Mouse (Mus musculus): ENCODE data around the gene Col6a6.

Col6a6 gene

GRCm38 (mm10) chr9:105801463-105801862, 26.5 kb downstream of the Col6a6 start:
- no peak for DNase-seq (ENCODE audit: low spot score)

GRCm38 (mm10) chr9:105800286-105800685, 27.7 kb downstream of the Col6a6 start:
- no peak for DNase-seq (ENCODE audit: low spot score)

GRCm38 (mm10) chr9:105796137-105796536, 31.8 kb downstream of the Col6a6 start:
- no peak for DNase-seq (ENCODE audit: low spot score)

- DNase-seq (ENCODE audit: low spot score) = no peak
Observed at GRCm38 (mm10) chr9:105794965-105795364, 33.0 kb downstream of the Col6a6 start.

GRCm38 (mm10) chr9:105791810-105792209, 36.1 kb downstream of the Col6a6 start:
- DNase-seq (ENCODE audit: low spot score) = no peak

GRCm38 (mm10) chr9:105788203-105788602, 39.8 kb downstream of the Col6a6 start:
- no peak for DNase-seq (ENCODE audit: low spot score)

GRCm38 (mm10) chr9:105787800-105788199, 40.2 kb downstream of the Col6a6 start:
- DNase-seq (ENCODE audit: low spot score) = no peak

GRCm38 (mm10) chr9:105784026-105784425, 43.9 kb downstream of the Col6a6 start:
- no peak for DNase-seq (ENCODE audit: low spot score)

- DNase-seq (ENCODE audit: low spot score) = no peak
Observed at GRCm38 (mm10) chr9:105780696-105781095, 47.3 kb downstream of the Col6a6 start.

- no peak for DNase-seq (ENCODE audit: low spot score)
Observed at GRCm38 (mm10) chr9:105778741-105779140, 49.2 kb downstream of the Col6a6 start.

- no peak for DNase-seq (ENCODE audit: low spot score)
Observed at GRCm38 (mm10) chr9:105774878-105775277, 53.1 kb downstream of the Col6a6 start.

GRCm38 (mm10) chr9:105774321-105774720, 53.6 kb downstream of the Col6a6 start:
- no peak for DNase-seq (ENCODE audit: low spot score)

GRCm38 (mm10) chr9:105771380-105771779, 56.6 kb downstream of the Col6a6 start:
- no peak for DNase-seq (ENCODE audit: low spot score)

GRCm38 (mm10) chr9:105770690-105771089, 57.3 kb downstream of the Col6a6 start:
- DNase-seq (ENCODE audit: low spot score) = no peak

GRCm38 (mm10) chr9:105765891-105766290, 62.1 kb downstream of the Col6a6 start:
- DNase-seq (ENCODE audit: low spot score) = no peak

- DNase-seq (ENCODE audit: low spot score) = no peak
Observed at GRCm38 (mm10) chr9:105764681-105765080, 63.3 kb downstream of the Col6a6 start.

- DNase-seq (ENCODE audit: low spot score) = no peak
Observed at GRCm38 (mm10) chr9:105764127-105764526, 63.8 kb downstream of the Col6a6 start.

GRCm38 (mm10) chr9:105763625-105764024, 64.3 kb downstream of the Col6a6 start:
- no peak for DNase-seq (ENCODE audit: low spot score)

- no peak for DNase-seq (ENCODE audit: low spot score)
Observed at GRCm38 (mm10) chr9:105762274-105762673, 65.7 kb downstream of the Col6a6 start.

GRCm38 (mm10) chr9:105758861-105759260, 69.1 kb downstream of the Col6a6 start:
- no peak for DNase-seq (ENCODE audit: low spot score)

- no peak for DNase-seq (ENCODE audit: low spot score)
Observed at GRCm38 (mm10) chr9:105758173-105758765, 69.7 kb downstream of the Col6a6 start.

- DNase-seq (ENCODE audit: low spot score) = no peak
Observed at GRCm38 (mm10) chr9:105754256-105754655, 73.7 kb downstream of the Col6a6 start.

- DNase-seq (ENCODE audit: low spot score) = no peak
Observed at GRCm38 (mm10) chr9:105745861-105746260, 82.1 kb downstream of the Col6a6 start.

GRCm38 (mm10) chr9:105740413-105740812, 87.5 kb downstream of the Col6a6 start:
- DNase-seq (ENCODE audit: low spot score) = no peak
